Mouse (Mus musculus): ENCODE data around the gene Cdhr3. TPM values are rescaled to one million over a fixed set of nuclear protein-coding genes. Genes with fewer than 3 reads are reported as not detected.
"Not testable (repeated sequence)": the region's sequence is repeated elsewhere in the genome, so short reads cannot be mapped to it uniquely, and the experiment has no call there.

Cdhr3 gene
- polyA plus RNA-seq, 1 experiment from 2014 or later: not detected

- peak overlapping the region; percentile 67 for H3K27ac ChIP-seq
- H3K4me1 ChIP-seq (replicated peaks): peaks cover 15% of the 10 kb centered on the region
- no peaks in the 10 kb centered on the region for H3K9me3 ChIP-seq
- no peak overlapping the region for H3K9ac ChIP-seq (replicated peaks)
- H3K4me3 ChIP-seq (replicated peaks): no peak overlapping the region
- no peaks in the 10 kb centered on the region for H3K27me3 ChIP-seq
- ATAC-seq: peak; percentile 62
- H3K4me2 ChIP-seq (replicated peaks): no peak overlapping the region
- H3K36me3 ChIP-seq: no peaks in the 10 kb centered on the region
- whole genome bisulfite sequencing: 40% methylated on average over 7 of the region's 7 CpGs
These were observed 78.5 kb downstream of the Cdhr3 start for GRCm38 (mm10) chr12:33014050-33014796.

- no peaks in the 10 kb centered on the region for H3K27me3 ChIP-seq
- H3K4me1 ChIP-seq (replicated peaks): peaks cover 12% of the 10 kb centered on the region
- H3K4me2 ChIP-seq (replicated peaks): no peak overlapping the region
- no peak overlapping the region for H3K9ac ChIP-seq (replicated peaks)
- no peak overlapping the region for H3K4me3 ChIP-seq (replicated peaks)
- ATAC-seq: no peak
- H3K9me3 ChIP-seq: no peaks in the 10 kb centered on the region
- no peak overlapping the region for H3K27ac ChIP-seq
- WGBS: 45% methylated on average over 3 of the region's 3 CpGs
- H3K36me3 ChIP-seq: no peaks in the 10 kb centered on the region
These were observed 82.6 kb downstream of the Cdhr3 start for GRCm38 (mm10) chr12:33010026-33010425.

GRCm38 (mm10) chr12:33009206-33009966, 83.3 kb downstream of the Cdhr3 start:
- Histone ChIP-seq H3K27me3 (no peaks in the 10 kb centered on the region), H3K4me3 (replicated peaks) (no peak overlapping the region), H3K36me3 (no peaks in the 10 kb centered on the region), H3K9ac (replicated peaks) (no peak overlapping the region), H3K4me2 (replicated peaks) (no peak overlapping the region), H3K27ac (no peak overlapping the region), H3K9me3 (no peaks in the 10 kb centered on the region), H3K4me1 (replicated peaks) (peaks cover 5% of the 10 kb centered on the region)
- no peak for ATAC-seq
- 94% methylated on average over 6 of the region's 6 CpGs for WGBS

GRCm38 (mm10) chr12:33008305-33009110, 84.2 kb downstream of the Cdhr3 start:
- ATAC-seq: peak; percentile 55; the same call in 1 of the 2 replicates
- H3K9ac ChIP-seq (replicated peaks): no peak overlapping the region
- no peak overlapping the region for H3K4me2 ChIP-seq (replicated peaks)
- H3K9me3 ChIP-seq: no peaks in the 10 kb centered on the region
- H3K4me3 ChIP-seq (replicated peaks): no peak overlapping the region
- no peak overlapping the region for H3K27ac ChIP-seq
- peaks cover 5% of the 10 kb centered on the region; the same call in 1 of the 2 replicates for H3K4me1 ChIP-seq (replicated peaks)
- no peaks in the 10 kb centered on the region for H3K36me3 ChIP-seq
- H3K27me3 ChIP-seq: no peaks in the 10 kb centered on the region
- 54% methylated on average over 7 of the region's 7 CpGs for WGBS

- no peak overlapping the region for H3K4me3 ChIP-seq (replicated peaks)
- no peaks in the 10 kb centered on the region for H3K27me3 ChIP-seq
- ATAC-seq: no peak
- H3K36me3 ChIP-seq: no peaks in the 10 kb centered on the region
- WGBS: 93% methylated on average over 2 of the region's 2 CpGs
- no peak overlapping the region for H3K4me2 ChIP-seq (replicated peaks)
- H3K9ac ChIP-seq (replicated peaks): no peak overlapping the region
- H3K27ac ChIP-seq: no peak overlapping the region
- H3K9me3 ChIP-seq: no peaks in the 10 kb centered on the region
- H3K4me1 ChIP-seq (replicated peaks): peaks cover 8% of the 10 kb centered on the region; the same call in 1 of the 2 replicates
These were observed 85.5 kb downstream of the Cdhr3 start for GRCm38 (mm10) chr12:33007176-33007575.

GRCm38 (mm10) chr12:33005858-33006257, 86.8 kb downstream of the Cdhr3 start:
- no peak overlapping the region for H3K27ac ChIP-seq
- no peaks in the 10 kb centered on the region for H3K27me3 ChIP-seq
- no peak overlapping the region for H3K4me2 ChIP-seq (replicated peaks)
- no peaks in the 10 kb centered on the region for H3K9me3 ChIP-seq
- H3K36me3 ChIP-seq: no peaks in the 10 kb centered on the region
- ATAC-seq: no peak
- H3K4me1 ChIP-seq (replicated peaks): peaks cover 8% of the 10 kb centered on the region; the same call in 1 of the 2 replicates
- H3K9ac ChIP-seq (replicated peaks): no peak overlapping the region
- no peak overlapping the region for H3K4me3 ChIP-seq (replicated peaks)
- WGBS: 75% methylated on average over 5 of the region's 5 CpGs

GRCm38 (mm10) chr12:33003339-33003965, 89.2 kb downstream of the Cdhr3 start:
- ATAC-seq: 0 out of 2 replicates have a peak, but pooled peaks have one; percentile 13
- Histone ChIP-seq H3K27ac (no peak overlapping the region), H3K4me1 (replicated peaks) (peaks cover 12% of the 10 kb centered on the region; the same call in 1 of the 2 replicates), H3K36me3 (no peaks in the 10 kb centered on the region), H3K4me2 (replicated peaks) (no peak overlapping the region), H3K27me3 (no peaks in the 10 kb centered on the region), H3K4me3 (replicated peaks) (no peak overlapping the region), H3K9me3 (no peaks in the 10 kb centered on the region), H3K9ac (replicated peaks) (no peak overlapping the region)
- 45% methylated on average over 8 of the region's 8 CpGs for WGBS

GRCm38 (mm10) chr12:33000402-33000801, 92.3 kb downstream of the Cdhr3 start:
- Histone ChIP-seq H3K9ac (replicated peaks) (no peak overlapping the region), H3K9me3 (no peaks in the 10 kb centered on the region), H3K27me3 (no peaks in the 10 kb centered on the region), H3K4me3 (replicated peaks) (no peak overlapping the region), H3K36me3 (no peaks in the 10 kb centered on the region), H3K4me2 (replicated peaks) (no peak overlapping the region), H3K4me1 (replicated peaks) (peaks cover 12% of the 10 kb centered on the region; the same call in 1 of the 2 replicates), H3K27ac (no peak overlapping the region)
- WGBS: 59% methylated on average over 4 of the region's 4 CpGs
- ATAC-seq: no peak

- H3K27me3 ChIP-seq; ATAC-seq; H3K4me3 ChIP-seq (replicated peaks); H3K36me3 ChIP-seq; H3K4me2 ChIP-seq (replicated peaks); H3K9ac ChIP-seq (replicated peaks); H3K9me3 ChIP-seq; H3K27ac ChIP-seq: not testable (repeated sequence)
- peaks cover 12% of the 10 kb centered on the region; the same call in 1 of the 2 replicates for H3K4me1 ChIP-seq (replicated peaks)
- 33% methylated on average over 3 of the region's 3 CpGs for WGBS
These were observed 92.9 kb downstream of the Cdhr3 start for GRCm38 (mm10) chr12:32999778-33000177.

GRCm38 (mm10) chr12:32998766-32999165, 93.9 kb downstream of the Cdhr3 start:
- Histone ChIP-seq H3K4me3 (replicated peaks) (no peak overlapping the region), H3K27me3 (no peaks in the 10 kb centered on the region), H3K9me3 (no peaks in the 10 kb centered on the region), H3K4me2 (replicated peaks) (no peak overlapping the region), H3K4me1 (replicated peaks) (peaks cover 10% of the 10 kb centered on the region; the same call in 1 of the 2 replicates), H3K27ac (no peak overlapping the region), H3K9ac (replicated peaks) (no peak overlapping the region), H3K36me3 (no peaks in the 10 kb centered on the region)
- no peak for ATAC-seq
- WGBS: 87% methylated on average over 5 of the region's 5 CpGs

GRCm38 (mm10) chr12:32995081-32995834, 97.4 kb downstream of the Cdhr3 start:
- no peak for ATAC-seq
- Histone ChIP-seq H3K4me2 (replicated peaks) (no peak overlapping the region), H3K27ac (no peak overlapping the region), H3K9me3 (no peaks in the 10 kb centered on the region), H3K4me3 (replicated peaks) (no peak overlapping the region), H3K36me3 (no peaks in the 10 kb centered on the region), H3K4me1 (replicated peaks) (peaks cover under 1% of the 10 kb centered on the region; the same call in 1 of the 2 replicates), H3K27me3 (no peaks in the 10 kb centered on the region), H3K9ac (replicated peaks) (no peak overlapping the region)
- WGBS: 81% methylated on average over 4 of the region's 4 CpGs
